Mouse (Mus musculus): ENCODE measurements around the gene Triap1.
"Not testable (repeated sequence)": the region's sequence is repeated elsewhere in the genome, so short reads cannot be mapped to it uniquely, and the experiment has no call there.

The Triap1 gene

DNA sequence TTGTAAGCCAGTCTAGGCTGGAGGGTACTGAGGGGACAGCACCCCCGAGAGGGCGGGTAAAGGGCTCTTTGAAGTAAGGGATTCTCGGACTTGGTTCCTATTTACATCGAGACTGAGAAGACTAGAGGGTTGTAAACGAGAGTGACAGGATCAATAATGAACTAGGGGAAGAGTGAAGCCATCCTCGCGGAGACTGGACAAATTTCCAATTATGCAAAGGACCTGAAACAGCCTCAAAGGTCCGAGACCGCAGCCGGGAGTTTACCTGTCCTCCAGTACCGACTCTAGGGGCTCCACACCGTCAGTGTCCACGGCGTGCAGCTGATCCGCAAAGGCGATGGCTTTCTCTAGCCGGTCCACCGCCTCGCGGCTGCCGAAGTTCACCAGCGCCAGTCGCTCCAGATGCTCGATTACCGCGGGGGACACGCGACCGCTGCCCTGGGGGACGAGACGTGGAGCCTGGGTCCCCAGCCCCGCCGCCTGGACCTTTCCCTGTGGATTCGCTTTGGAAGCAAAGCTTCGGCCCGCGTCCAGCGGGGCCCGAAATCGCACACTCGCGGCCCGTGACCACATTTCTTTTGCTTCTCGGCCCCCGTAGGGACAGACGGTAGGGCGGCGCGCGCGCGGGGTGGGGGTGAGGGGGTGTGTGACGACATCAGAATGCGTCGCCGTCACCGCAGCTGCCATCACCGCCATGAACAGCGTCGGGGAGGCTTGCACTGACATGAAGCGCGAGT, at the start of gene Triap1, which contains the start of gene Gatc:
Gene Triap1, plus strand, starts transcription at position 649 of the 737 bp plus-strand sequence.
Gene Gatc, minus strand, starts transcription at position 602 of the 737 bp plus-strand sequence.
- DNase-seq (ENCODE audit: low read depth, low spot score), result peak; percentile 74

DNA sequence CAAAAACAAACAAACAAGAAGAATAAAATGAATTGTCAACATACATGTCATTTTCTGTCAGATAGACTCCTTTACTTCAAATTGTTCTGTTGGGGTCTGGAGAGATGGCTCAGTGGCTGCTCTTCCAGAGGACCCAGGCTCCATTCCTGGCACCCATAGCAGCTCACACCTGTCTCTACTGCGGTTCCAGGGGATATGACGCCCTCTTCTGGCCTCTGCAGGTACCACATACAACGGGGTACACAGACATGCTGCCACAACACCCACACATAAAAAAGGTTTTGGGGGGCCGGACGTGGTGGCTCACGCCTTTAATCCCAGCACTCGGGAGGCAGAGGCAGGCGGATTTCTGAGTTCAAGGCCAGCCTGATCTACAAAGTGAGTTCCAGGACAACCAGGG, 46.9 kb upstream of the Triap1 start:
- no peak for DNase-seq (ENCODE audit: low read depth, low spot score)

DNA sequence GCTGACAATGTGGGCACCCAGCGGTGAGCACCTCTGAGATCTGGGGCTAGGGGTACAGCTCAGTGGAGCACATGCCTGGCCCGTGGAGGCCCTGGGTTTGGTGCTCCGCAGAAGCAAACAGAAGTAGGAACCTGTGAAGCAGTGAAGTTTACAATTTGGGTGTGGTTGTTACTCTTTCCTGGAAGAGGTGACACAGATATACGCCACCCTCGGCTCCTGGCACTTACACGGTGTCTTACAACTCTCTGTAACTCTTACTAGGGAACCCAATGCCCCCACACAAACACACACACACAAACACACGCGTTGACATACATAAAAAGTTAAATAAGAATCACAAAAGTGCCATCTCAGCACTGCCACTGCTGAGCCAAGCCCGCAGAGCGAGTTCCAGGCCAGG, 44.7 kb upstream of the Triap1 start:
- DNase-seq (ENCODE audit: low read depth, low spot score), result no peak

DNA sequence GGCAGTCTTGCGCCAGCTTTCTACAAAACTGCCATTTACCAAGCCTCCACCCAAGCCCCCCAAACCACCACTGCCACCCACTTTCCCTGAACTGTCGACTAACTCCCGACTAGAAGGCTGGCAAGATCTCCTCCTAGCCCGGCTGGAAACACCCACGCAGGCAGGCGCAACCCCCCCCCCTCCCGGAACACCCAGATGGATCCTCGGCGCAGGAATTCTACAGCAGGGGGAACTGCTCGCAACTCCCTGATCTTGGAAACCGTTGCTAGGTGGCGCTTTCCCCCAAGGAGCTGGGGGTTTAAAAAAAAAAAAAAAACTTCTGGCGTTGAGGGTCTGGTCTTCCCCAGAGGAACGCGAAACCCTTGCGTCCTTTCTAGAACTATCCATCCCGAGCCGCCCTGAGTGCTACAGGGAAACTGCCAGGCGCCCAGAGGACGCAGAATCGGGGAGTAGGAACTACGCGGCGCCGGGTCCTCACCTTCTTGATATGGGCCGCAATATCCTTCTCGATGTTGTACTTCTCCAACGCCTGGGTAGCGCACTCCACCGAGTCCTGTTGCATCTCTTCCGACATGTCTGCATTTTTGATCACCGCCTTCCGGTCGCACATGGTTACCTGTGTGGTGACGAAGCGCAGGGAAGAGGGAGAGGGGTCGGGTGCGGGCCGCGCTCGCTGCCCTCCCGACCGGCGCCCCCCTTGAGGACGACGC, 40.8 kb upstream of the Triap1 start:
- DNase-seq (ENCODE audit: low read depth, low spot score), result peak; percentile 80

DNA sequence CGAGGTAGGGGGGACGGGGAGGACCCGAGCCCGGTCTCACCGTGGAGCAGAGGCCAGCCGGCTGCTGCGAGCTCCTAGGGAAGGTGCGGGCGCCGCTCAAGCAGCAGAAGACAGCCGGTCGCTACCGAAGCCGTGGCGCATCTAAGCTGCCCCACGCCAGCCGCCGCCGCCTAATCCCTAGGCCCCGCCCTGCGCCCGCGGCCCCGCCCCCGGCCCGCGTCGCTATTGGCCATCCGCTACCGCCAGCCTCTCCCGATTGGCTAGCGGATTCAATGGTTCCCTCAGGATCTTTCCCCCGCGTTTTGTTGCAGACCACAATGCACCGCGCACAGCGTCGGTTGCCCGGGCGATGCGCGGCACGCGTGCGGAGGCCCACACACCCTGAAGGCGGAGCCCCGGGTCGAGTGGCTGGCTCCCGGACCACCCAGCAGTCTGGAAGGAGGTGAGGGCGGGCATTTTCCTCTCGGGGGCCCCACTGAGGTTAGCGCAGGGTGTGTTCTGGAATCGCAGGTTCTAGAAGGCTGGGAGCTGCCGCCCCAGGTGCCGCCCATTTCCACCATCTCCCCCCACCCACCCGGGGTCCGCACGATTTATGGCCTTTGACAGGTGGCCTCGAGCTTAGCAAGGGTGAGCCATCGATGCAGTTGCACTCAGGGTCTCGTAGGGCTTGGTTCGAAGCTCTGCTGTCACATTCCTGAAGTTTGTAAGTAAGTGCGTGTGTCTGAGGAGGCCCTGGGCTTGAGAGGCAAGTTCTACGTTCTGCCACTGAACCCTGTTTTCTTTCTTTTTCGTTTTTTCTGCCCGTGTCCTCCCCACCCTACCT, 40.0 kb upstream of the Triap1 start, which contains the start of gene Dynll1:
Gene Dynll1, minus strand, starts transcription at position 208 of the 823 bp plus-strand sequence.
- DNase-seq (ENCODE audit: low read depth, low spot score), result peak; percentile 95

DNA sequence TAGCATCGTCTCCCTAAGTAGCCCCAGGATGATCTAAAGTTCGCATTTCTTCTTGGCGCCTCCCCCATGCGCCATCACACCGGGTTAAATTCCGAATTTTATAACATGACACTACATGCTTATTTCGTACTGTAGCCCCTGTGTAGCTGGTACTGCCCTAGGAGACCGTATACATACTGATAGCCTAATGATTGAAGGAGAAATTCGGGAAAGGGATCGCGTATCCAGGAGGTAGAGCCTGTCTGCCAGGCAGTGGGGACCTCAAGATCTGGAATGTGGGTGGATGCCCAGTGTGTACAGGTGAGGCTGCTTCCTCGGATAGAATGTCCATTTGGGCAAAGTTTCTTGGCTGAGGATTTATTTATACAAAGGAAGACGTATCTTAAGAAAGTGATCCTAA, 39.4 kb upstream of the Triap1 start:
- DNase-seq (ENCODE audit: low read depth, low spot score), result no peak

DNA sequence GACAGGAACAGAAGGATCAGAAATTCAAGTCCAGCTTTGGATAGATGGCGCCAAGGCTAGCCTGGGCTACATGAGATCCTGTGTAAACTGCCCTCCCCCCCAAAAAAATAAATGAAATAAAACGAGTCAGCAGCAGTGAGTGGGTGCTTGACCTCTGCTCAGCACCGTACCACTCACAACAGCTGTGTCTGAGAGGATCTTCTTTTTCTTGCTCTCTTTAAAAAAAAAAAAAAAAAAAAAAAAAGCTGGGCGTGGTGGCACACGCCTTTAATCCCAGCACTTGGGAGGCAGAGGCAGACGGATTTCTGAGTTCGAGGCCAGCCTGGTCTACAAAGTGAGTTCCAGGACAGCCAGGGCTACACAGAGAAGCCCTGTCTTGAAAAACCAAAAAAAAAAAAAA, 38.8 kb upstream of the Triap1 start:
- DNase-seq (ENCODE audit: low read depth, low spot score), result not testable (repeated sequence)

DNA sequence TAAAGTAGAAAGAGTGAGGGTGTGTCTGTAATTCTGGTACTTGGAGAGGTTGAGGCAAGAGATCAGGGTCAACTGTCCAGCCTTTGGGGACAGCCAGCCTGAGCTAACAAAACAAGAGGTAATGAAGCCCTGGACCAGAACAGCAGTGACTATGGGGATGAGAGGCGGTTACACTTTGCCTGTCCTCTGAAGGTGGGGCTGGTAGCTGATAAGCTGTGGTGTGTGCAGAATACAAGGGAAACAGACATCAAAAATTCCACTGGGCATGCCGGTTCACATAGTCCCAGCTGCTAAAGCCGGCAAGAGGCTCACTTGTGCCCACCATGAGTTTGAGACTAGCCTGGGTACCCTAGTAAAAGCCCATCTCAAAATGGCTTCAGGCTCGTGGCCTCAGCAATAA, 28.7 kb upstream of the Triap1 start:
- DNase-seq (ENCODE audit: low read depth, low spot score), result no peak

DNA sequence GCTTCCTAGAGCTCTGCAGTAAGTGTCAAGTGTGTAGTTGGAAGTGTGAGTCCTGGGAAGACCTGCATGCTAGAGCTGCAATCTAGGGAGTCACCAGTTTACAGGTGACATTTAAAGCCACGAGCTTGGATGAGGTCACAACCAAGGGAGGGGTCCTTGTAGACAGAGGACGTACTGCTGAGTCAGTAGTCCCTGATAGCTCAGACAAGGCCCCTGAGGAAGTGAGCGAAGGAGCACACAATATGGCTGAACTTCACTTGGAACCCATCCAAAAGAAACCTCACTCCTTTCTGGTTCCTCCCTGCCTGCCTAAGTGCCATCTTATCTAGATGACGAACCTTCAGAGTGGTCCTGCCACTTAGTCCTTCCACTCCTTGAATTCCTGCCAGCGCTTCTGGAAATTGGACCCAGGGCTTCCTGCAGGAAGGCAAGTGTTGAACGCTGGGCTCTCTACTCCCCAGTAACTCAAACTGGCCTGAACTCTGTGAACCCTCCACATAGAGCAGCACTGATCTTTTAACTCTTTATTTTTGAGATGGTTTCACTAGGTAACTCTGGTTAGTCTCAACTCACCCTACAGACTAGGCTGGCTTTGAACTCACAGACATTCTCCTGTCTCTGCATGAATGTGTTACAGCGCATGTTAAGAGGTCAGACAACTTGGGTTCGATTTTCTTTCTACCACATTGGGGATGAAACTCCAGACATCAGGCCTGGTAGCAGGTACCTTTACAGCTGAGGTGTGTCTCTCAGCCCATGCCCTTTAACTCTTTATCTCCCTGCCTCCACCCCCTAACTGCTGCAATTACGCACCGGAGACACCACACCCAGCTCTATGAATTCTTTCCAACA, 28.0 kb upstream of the Triap1 start:
- no peak for DNase-seq (ENCODE audit: low read depth, low spot score)

DNA sequence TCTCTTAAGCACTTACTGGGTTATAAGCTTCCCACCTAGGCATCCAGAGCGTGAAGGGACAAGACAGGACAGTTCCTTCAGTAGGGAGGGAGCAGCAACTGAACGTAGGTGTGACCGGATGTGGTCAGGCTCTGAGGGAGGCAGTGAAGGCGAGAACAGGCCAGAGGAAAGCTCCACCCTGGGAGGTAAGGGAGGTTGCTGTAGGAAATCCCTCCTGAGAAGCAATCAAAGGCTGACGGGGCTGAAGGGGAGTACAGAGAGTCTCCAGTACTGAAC, 27.4 kb upstream of the Triap1 start:
- DNase-seq (ENCODE audit: low read depth, low spot score), result no peak

DNA sequence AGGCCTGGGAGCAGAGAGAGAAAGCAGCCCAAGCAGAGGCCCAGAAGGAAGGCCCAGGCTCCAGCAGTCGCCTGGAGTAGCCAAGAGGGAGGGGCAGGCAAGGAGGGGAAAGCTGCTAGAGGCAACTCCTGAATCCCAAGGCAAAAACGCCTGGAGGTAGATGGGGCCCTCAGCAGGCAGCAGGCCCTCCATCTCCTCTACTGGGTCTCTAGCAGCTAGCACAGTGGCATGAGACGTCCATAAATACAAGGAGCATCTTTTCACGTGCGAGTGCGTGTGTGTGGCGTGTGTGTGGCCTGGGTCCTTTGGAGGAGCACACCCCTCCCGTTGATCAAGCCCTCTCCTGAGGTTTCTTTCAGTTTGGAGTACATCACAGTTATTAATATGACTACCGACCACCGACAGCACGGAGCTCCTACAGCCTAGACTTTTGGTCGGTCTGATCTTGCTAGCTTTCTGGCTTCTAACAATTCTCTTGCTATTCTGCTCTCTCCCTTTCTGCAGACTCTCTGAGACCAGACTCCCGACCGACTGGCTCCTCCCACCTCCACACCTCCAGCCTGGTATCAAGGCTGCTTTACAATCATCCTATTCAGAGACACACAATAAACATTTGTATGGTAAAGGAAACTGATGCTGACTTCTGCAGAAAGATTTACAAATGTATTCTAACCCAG, 23.9 kb upstream of the Triap1 start:
- no peak for DNase-seq (ENCODE audit: low read depth, low spot score)

DNA sequence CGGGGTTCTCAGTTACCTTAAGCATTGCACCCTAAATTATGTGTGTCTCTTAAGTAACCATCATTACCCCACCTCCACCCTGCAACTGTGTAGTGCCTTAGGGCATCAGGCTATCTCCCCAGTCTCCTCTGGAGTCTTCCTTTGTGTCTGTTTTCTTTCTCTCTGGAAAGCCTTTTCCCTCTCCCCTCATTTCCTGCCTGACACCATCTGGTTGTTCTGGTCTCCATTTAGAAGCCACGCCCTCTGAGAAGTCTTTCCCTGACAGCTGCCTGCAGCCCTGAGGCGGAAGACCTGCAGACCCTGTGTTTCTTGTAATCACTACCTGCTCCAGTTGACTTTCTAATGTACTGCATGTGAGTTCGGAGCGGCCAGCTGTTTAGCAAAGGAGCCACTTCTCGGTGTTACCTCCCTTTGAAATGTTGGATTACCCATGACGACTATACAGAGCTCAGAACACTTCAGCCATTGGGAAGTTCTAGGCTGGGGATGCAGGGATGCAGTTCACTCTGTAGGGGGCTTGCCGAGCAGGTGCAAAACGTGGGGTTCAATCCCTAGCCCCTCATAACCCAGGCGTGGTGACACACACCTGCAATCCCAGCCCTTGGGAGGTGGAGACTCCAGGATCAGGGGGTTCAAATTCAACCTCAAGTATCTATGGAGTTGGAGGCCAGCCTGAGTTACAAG, 23.2 kb upstream of the Triap1 start:
- DNase-seq (ENCODE audit: low read depth, low spot score), result no peak

DNA sequence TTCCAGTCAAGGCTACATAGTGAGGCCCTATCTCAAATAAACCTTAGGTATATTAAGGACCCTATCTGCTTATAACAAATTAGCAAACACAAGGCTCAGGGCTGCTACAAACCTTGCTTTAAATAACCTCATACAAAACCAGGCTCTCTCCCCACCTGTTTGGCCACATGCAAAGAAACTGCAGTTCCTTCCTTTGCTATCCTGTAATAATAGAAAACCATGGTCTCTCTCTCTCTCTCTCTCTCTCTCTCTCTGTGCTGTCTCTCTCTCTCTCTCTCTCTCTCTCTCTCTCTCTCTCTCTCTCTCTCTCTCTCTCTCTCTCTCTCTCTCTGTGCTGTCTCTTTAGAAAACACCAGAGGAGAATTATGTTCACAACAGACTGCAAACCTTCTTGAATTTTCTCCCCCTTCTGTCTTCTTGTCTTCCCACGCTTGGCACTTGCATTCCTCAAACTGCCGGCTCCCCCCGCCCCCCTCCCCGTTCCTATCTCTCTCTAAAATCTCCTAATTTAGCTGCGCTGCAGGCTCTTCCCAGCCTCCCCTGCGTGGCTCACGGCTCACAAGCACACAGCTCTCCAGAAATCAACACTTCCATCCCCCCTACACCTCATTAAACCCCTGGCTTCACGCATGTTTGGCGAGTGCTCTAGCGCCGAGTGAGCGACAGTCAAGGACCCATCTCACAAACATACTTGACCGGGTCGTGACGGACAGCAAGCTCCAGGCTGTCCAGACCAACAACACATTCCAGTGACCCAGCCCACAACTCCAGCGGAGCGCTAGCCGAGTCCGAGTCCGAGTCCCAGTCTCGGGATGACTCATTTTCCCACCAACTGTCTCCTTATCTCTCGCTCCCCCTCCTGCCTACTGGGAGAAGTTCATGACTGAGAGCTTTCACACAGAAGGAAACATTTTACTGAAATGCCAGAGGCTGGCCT, 21.8 kb upstream of the Triap1 start:
- DNase-seq (ENCODE audit: low read depth, low spot score), result peak; percentile 70

DNA sequence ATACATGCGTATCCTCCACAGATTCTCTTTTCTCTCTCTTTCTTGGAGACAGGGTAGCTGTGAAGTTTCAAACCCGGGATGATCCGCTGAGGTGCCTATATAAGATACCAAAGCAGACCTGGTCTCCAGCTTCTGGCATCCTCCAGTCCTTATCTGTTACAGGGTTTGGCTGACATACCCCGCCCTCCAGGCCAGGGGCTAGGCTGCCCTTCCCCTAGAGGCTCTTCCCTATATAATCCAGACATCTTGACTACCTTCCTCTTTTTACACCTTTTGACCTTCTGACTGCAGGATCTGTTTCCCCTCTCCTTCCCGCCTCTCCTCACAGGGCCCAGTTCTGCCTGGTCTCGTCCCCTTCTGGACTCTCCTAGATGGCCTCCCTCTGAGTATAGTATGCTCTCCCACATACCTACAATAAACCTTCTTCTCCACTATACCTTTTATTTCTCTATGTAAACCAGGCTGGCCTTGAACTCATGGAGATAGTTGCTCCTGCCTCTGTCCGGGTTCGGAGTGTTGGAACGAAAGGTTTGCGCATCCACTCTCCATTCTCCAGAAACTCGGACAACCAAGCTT, 14.7 kb upstream of the Triap1 start:
- no peak for DNase-seq (ENCODE audit: low read depth, low spot score)

DNA sequence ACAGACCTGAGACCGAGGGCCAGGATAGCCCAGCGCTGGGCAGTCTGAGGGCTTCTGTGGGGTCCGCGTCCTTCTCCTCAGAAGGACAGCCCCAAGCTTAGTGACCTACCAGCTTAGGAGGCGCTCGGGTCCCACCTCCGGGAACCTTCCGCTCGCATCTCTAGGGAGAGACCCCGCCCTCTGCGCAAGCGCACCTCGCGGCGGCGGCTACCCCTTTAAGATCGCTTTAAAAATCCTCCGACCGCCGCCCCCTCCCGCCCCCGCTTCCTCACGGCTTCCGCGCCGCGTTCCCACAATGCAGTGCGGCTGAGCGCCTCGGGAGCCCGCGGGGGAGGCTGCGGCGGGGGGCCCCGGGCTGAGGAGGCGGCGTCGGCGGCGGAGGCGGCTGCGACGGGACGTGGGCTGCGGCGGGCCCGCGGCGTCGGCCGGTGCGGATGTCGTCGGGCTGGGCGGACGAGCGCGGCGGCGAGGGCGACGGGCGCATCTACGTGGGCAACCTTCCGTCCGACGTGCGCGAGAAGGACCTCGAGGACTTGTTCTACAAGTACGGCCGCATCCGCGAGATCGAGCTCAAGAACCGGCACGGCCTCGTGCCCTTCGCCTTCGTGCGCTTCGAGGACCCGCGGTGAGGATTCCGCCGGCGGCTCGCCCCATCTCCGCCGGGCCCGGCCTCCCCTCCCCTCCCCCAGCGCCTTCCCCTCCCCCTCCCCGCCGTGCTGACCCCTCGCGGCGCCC, 14.0 kb upstream of the Triap1 start, which contains the start of gene Srsf9:
Gene Srsf9, plus strand, starts transcription at position 303 of the 735 bp plus-strand sequence.
- DNase-seq (ENCODE audit: low read depth, low spot score), result peak; percentile 84

DNA sequence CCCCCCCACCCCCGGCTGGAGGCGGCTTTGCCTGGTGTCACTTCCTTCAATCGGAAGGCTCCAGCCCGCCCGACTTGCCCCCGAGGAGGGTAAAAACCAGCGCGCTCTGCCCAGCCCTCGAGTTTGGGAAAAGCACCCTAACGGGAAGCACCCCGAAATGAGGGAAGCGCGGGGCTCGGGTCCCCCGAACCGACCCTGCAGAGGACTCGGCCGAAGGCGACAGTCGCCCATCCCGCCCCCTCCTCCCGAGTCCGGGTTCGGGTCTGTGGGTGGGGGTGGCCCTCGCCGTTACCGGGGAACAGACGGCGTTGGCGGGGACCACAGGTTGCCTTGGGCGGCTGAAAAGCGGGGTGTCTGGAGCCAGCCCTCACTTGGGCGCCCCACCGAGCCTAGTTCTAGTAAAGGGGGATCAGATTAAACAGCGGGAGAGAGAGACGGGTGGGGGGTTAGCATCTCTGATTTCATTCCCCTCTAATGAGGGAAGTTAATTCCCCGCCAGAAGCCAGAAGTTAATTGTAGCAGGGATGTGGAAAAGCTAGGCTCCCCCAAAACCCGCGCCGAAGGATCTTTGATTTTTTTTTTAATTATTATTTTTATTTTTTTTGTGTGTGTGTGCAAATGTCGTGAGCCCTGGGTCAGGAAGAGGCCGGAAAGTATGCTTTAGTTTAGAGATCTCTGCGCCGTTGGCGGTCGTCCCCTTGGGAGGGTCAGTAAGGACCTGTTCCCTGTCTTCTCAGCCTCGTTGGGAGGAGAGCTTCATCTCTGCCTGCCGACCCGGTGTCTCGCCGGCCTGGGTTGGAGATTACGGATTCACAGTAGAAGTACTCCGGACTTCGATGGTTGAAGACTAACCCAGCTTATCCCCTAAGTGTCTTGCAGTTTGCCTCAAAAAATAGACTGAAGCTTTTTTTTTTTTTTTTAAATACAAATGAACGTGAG, 13.1 kb upstream of the Triap1 start:
- DNase-seq (ENCODE audit: low read depth, low spot score), result no peak

DNA sequence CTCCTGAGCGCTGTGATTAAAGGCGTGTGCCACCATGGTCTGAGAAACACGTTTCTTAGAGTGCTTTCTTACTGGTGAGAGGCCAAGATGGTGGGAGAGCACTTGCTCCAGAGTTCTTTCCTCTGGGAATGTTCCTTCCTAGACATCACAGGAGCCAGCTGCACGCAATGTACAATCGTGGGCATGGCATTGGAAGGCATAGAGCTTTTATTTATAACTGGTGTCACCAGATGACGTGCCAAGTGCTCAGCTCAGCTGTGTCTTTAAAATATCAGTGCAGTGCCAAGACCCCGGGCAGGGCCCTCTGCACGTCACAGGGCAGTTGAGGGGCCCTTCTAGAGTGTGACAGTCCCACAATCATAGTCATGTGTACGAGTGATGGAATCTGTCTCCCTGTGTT, 10.1 kb upstream of the Triap1 start:
- no peak for DNase-seq (ENCODE audit: low read depth, low spot score)

Data from brain, embryonic 18.5 days (tissue).